Mouse (Mus musculus): ENCODE data around the gene Rinl.

DNA sequence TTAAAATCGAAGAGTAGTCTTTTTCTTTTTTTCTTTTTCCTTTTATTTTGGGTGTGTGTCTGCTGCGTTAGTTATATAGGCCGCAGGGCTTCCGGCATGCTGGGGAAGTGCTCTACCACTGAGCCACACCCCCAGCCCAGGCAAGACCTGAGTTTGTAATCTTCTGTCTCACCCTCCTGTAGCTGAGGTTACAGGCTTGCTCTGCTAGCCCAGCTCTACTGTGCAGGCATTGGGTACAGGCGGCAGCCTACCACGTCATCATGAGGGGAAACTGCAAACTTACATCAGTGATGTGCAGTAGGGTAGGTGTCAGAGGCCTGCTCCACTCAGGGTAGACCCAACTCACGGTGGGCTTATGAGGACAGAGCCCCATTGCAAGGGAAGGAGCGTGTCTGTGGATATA lies 7.5 kb upstream of the Rinl start:
- TF ChIP-seq EP300 (IDR thresholded peaks at IDR 0.05; ENCODE audit: insufficient read depth, low read depth, low read length): no peak
- no peak for TF ChIP-seq POLR2A (IDR thresholded peaks at IDR 0.05; ENCODE audit: insufficient read depth, low read depth, low read length)

Measured in heart, adult 2 months (tissue).